Comparison of ENCODE assay signal across 9 mouse cellular contexts in the genomic region with DNA sequence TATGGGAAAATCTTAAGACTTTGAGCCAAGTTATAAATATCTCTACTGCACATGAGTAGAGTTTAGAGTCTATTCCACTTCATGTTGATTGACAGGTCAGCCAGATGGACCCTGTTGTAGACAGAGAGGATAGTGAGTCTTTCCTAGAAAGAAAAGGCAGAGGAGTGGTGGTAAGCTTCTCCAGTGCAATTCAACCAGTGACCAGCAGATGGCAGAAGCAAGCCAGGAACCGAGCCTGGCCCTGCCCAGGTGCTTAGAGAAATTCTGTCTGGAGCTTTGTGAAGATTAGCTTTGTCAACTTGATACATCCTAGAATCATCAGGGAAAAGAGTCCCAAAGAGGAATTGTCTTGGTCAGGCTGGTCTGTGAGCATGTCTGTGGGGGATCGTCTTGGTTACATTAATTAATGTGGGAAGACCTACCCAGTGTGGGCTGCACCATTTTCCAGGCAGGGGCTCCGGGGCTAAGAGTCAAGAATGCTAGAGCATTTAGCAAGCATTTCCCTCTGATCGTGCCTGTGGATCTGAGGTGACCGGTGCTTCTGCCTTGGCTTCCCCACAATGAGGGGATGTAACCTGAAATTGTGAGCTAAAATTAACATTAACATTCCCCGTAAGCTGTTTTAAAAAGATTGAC.
DNase-seq lines count a peak whose midpoint lies in the region; ATAC-seq lines count a peak whose summit lies in the region.
"Had no signal": no experiment of that assay in that cellular context is flagged by ENCODE, and none has a peak within 500 bp of the region (broad histone marks: within the 10 kb centered on the region; RNA-seq: fewer than 3 reads in every experiment).

No protein-coding gene starts in this region.

- peak; percentile 37 for DNase-seq in Muller cell, postnatal 12 days (ENCODE audit: inconsistent ontology term)
- DNase-seq in c-Kit-positive CD71-negative TER-119-negative erythroid progenitor cells, embryonic 14.5 days (ENCODE audit: low read depth) = peak; percentile 52
- peak; percentile 76 for DNase-seq in induced T-regulatory cell, adult 2 months (ENCODE audit: low read depth)
- DNase-seq in left cerebral cortex, adult 11 months (ENCODE audit: low spot score) = peak; percentile 43
- peak; percentile 67 for DNase-seq in right cerebral cortex, postnatal 25 days

- no peak overlapping the region for H3K4me3 ChIP-seq in forebrain, embryonic 13.5 days
- H3K4me3 ChIP-seq: heart, embryonic 15.5 days had no signal

- no peaks in the 10 kb centered on the region for H3K36me3 ChIP-seq in forebrain, embryonic 13.5 days (ENCODE audit: poor library complexity, severe bottlenecking)
- H3K36me3 ChIP-seq: heart, embryonic 15.5 days had no signal

- H3K9ac ChIP-seq in forebrain, embryonic 13.5 days = no peak overlapping the region
- H3K9ac ChIP-seq: heart, embryonic 15.5 days had no signal

- 44% methylated on average over 6 of the region's 6 CpGs for WGBS in forebrain, embryonic 13.5 days

- ATAC-seq in forebrain, embryonic 13.5 days = peak; percentile 80
- peak; percentile 85 for ATAC-seq in megakaryocyte-erythroid progenitor cell, adult 5-6 weeks (replicated peaks; ENCODE audit: low FRiP score, low TSS enrichment, poor library complexity, severe bottlenecking)
- ATAC-seq in erythroid progenitor cell, adult 5-6 weeks (replicated peaks; ENCODE audit: low FRiP score, poor library complexity, severe bottlenecking) = no peak

- H3K4me2 ChIP-seq in forebrain, embryonic 13.5 days = no peak overlapping the region
- H3K4me2 ChIP-seq: heart, embryonic 15.5 days had no signal

- no peaks in the 10 kb centered on the region for H3K27me3 ChIP-seq in forebrain, embryonic 13.5 days
- H3K27me3 ChIP-seq: heart, embryonic 15.5 days had no signal

- no peak overlapping the region for H3K27ac ChIP-seq in forebrain, embryonic 13.5 days
- H3K27ac ChIP-seq: heart, embryonic 15.5 days had no signal

- H3K9me3 ChIP-seq in forebrain, embryonic 13.5 days (replicated peaks) = no peaks in the 10 kb centered on the region
- H3K9me3 ChIP-seq: heart, embryonic 15.5 days had no signal

- peaks cover 3% of the 10 kb centered on the region; the same call in 1 of the 2 replicates for H3K4me1 ChIP-seq in forebrain, embryonic 13.5 days
- H3K4me1 ChIP-seq: heart, embryonic 15.5 days had no signal
